Mouse (Mus musculus): ENCODE measurements around the gene Slc38a8. TPM values are rescaled to one million over a fixed set of nuclear protein-coding genes. Genes with fewer than 3 reads are reported as not detected.

Gene Slc38a8
- total RNA-seq, 2 experiments from 2014 or later = not detected

GRCm38 (mm10) chr8:119437506-119437905 is 64.0 kb downstream of the Slc38a8 start:
- no peak for DNase-seq

DNA sequence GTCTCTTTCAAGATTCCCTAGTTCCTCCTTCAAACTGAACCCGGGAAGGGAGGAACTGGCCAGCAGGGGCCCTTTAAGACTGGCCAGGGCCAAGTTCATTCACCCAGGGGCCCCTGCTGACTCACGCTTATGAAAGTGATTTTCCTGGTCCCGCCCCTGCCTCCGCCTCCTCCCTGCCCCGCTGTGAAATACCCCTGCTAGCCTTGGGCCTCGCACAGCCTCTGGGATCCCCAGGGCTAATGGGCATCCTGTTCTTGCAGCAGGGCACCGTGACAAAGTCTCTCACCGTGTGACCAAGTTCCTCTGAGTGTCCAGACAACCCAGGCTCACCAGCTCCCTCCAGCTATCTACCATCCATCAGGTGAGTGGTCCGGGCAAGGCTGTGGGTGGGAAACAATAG is 64.6 kb downstream of the Slc38a8 start:
- DNase-seq = peak; percentile 90

DNA sequence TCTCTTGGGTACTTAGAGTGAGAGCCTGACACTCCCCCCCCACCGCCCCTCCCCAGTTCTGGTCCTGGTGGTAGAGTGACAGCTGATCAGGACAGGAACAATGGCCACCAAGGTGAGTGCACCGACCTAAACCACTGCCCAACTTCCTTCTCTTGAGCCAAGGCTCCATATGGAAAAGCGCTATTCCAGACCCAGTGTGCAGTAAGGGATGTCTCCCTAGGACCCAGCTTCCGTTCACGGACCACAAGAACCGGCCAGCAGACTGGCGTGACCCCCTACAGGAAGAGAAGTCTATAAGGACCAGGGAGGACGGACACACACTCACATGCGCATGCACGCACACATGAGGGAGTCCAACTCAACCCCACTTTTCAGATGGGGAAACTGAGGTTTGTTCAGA is 65.2 kb downstream of the Slc38a8 start:
- no peak for DNase-seq

DNA sequence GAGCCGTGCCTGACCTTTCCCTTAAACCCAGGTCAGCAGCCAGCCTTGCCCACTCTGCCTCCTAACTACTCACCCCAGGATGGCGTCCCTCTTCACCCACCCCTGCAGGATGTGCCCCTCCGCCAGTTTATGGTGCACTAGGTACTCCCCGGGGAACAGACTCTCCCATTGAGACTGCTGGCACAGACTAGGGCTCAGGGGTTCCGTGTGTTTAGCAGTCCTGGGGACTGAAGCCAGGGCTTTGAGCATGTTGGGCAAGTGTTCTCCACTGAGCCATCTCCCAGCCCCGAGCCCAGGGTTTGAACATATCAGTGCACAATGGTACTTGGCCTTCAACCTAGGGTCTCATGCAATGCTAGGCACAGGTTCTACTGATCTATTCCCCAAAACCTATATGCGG is 66.0 kb downstream of the Slc38a8 start:
- DNase-seq = no peak

DNA sequence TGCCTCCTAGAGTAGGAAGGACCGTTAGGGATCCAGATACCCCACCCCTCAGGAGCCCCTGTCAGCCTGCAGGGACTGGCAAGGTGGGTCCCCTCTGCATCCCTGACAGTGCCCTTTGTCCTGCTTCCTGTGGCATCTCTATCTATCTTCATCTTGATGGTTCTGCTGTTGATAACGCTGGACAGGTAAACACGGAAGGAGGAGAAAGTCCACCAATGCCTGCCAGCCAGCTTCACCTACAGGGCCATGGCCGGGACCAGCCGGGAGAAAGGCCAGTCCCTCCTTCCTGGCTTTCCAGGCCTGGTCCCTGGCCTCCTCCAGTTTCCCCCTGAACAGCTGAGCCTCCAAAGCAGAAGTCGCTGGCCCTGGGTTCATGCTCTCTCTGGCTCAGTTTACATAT is 66.9 kb downstream of the Slc38a8 start:
- DNase-seq = no peak

DNA sequence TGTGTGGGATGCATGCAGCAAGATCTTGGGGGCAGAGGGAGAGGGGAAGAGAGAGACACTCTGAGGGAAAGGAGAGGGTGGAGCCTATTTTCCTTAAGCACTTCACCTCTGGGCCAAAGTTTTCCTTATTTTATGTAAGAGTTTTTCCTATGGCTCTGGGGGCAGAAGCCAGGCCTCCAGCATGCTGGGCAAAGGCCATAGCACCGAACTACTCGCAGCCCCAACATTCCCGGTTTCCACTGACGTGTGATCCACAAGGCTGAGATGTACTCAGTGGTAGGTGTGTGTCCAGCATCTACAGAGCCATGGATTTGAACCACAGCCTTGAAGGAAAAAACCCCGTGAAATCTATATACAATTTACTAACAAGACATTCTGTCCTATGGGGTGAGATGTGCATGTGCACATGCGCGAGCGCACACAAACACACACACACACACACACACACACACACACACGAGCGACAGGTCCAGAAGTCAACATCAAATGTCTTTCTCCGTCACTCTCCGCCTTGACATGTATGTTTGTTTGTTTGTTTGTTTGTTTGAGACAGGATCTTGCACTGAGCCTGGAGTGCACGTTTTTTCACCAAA is 67.8 kb downstream of the Slc38a8 start, which contains the start of gene Osgin1:
TSS of gene Osgin1 (plus strand) at position 543 of the 593 bp plus-strand sequence.
- no peak for DNase-seq

GRCm38 (mm10) chr8:119432372-119432771 is 69.1 kb downstream of the Slc38a8 start:
- DNase-seq = no peak

DNA sequence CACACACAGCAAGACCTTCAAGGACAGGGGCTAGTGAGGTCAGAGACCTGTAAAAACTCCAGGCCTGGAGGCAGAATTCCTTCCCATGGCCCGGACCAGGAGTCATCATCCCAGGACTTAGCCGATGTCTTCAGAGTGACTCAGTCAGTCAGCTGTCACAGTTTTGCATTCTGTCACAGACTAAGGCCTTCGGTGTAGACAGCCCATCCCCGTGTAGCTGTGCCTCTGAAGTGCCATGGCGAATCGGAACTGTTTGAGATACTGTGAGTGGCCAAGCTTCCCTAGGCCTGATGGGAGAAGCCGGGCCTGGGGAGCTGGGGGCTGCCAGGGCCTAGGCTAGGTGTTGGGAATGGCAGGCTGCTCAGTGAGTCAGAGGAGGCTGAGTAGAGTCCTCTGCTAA is 70.8 kb downstream of the Slc38a8 start:
- no peak for DNase-seq

DNA sequence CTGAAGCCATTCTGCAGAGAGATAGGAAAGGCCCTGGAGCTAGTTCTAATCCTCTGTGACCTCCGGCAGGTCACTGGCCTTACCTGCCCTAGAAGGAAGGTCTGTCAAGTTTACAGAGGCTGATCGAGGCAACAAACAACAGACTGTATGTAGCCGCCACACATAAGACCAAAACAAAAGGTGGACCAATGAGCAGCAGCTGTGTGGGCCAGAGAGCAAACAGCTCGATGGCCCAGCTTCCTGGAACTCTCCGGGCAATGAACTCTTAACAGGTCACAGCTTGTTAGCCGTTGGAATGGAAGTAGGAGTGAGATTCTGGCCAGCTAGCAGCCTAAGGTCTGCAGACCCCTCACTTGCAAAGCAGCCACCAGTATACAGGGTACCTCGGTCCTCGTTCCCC is 71.2 kb downstream of the Slc38a8 start:
- DNase-seq = no peak

Other genes with a start within 250 kb of the Slc38a8 start
- 100 to 1,000 TPM; 139 to 145 TPM for gene Hsbp1, start 157.2 kb downstream of the Slc38a8 start, total RNA-seq (2021)
- gene Mlycd, start 106.8 kb downstream of the Slc38a8 start, total RNA-seq (2021) = 10 to 100 TPM; 76.5 to 78.1 TPM
- gene Osgin1, start 67.6 kb downstream of the Slc38a8 start, total RNA-seq (2021) = 10 to 100 TPM in 1 of 2 experiments, 1 to 10 TPM in 1; 9.9 to 14.8 TPM
- gene Necab2, start 55.0 kb downstream of the Slc38a8 start, total RNA-seq (2021) = under 1 TPM; 0.13 to 0.18 TPM
- gene Mbtps1, start 57.0 kb upstream of the Slc38a8 start, total RNA-seq (2021) = 10 to 100 TPM; 26.7 to 27.0 TPM
- 10 to 100 TPM; 11.2 to 13.3 TPM for gene Hsdl1, start 73.5 kb upstream of the Slc38a8 start, total RNA-seq (2021)
- gene Dnaaf1, start 73.5 kb upstream of the Slc38a8 start, total RNA-seq (2021) = not detected
- gene Taf1c, start 103.5 kb upstream of the Slc38a8 start, total RNA-seq (2021) = 1 to 10 TPM; 3.4 to 4.0 TPM
- gene Adad2, start 111.0 kb upstream of the Slc38a8 start, total RNA-seq (2021) = under 1 TPM in 1 of 2 experiments, not detected in 1; 0.23 TPM
- gene Kcng4, start 134.0 kb upstream of the Slc38a8 start, total RNA-seq (2021) = 10 to 100 TPM in 1 of 2 experiments, 1 to 10 TPM in 1; 8.6 to 12.6 TPM
- gene Wfdc1, start 164.7 kb upstream of the Slc38a8 start, total RNA-seq (2021) = 100 to 1,000 TPM in 1 of 2 experiments, 10 to 100 TPM in 1; 74.0 to 104 TPM
- under 1 TPM in 1 of 2 experiments, not detected in 1; 0.13 TPM for gene Atp2c2, start 198.3 kb upstream of the Slc38a8 start, total RNA-seq (2021)

Measured in gastrocnemius, postnatal 25 days (tissue).